Mouse (Mus musculus) gonadal fat pad, adult 2 months (tissue): Measurements from ENCODE around the gene AL607142.1. TPM values are rescaled to one million over a fixed set of nuclear protein-coding genes. Genes with fewer than 3 reads are reported as not detected.

Experiments
- DNase-seq: peaks from one replicate; pipeline ENCODE4 v3.0.0-alpha.2; 2012; ENCODE audit warnings: low read depth
- polyA plus RNA-seq: library from polyadenylated mRNA; depleted of rRNA; stranded (reverse); fragments of >200 nt; gene quantifications from 2 replicates; pipeline ENCODE4 v1.2.3, GENCODE M21; 2012; rRNA removed

AL607142.1 gene
- polyA plus RNA-seq, 1 experiment, result not detected

DNA sequence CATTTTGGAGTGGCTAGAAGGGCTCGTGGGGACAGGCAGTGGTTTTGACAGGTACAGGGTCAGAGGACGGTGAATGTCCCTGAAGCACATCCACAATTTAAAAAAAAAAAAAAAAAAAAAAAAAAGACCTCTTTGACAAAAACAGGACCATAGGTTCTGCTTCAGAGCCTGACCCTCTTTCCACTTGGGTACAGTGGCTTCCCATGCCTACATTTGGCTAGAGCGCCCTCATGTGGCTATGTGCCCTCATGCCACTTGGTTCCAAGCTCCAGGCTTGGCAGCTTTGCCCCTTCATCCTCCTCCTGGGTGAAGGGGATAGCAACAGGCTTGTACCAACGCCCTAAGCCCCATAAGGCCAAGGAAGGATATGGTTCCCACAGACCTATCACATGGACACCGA lies 39.8 kb downstream of the AL607142.1 start:
- DNase-seq, result no peak

DNA sequence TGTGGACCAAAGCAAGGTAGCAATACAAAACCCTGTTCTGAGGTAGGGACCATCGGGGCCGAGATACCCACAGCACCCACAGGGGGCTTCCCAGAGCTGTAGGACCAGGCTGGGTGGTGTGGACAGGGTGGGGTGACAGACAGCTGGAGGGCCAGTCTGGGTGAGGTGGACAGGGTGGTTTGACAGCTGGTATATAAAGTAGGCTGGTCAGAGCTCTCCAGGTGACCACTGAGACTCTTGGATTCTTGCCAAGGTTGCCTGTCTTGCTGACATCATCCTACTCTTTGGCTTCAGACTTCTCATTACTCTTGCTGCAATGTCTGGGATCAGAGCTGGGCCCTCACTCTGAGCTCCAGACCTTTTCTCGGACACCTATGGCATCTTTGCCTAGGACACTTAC lies 41.6 kb downstream of the AL607142.1 start:
- DNase-seq, result no peak

DNA sequence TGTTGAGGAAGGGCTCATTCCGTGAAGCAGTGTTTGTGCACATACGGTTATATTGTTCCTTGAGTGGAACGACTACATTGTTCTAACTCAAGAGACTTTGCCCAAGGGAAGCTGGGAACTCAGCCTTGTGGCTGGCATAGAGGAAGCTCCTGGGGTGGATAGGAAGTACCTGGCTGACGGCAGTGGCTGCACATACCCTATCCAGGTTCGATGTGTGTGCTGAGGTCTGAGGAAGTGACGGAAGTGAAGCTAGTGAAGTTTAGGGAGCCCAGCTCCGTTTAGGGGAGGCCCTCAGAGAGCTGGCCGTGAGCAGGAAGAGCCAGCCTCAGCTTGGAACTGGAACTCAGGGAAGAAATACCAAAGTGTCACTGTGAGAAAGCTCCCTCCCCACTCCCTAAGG lies 43.0 kb downstream of the AL607142.1 start:
- DNase-seq, result no peak

DNA sequence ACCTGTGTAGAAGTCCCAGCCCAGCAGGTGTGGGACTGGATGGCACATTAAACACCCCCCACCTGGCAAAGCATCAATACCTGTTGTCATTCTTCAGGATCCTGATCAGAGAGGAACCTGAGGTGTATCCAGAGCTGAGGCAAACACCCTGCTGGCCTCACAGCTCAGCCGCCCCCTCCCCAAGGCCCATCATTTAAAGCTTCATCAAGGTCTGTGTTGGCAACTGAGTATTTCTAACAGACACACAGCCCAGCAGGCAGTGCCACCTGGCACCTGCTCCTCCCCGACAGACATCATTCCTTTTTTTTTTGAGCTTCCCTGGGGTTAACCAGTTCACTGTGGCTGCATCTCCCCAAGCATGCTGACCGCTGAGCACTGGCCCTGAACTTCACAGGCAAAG lies 50.7 kb downstream of the AL607142.1 start:
- DNase-seq, result no peak

DNA sequence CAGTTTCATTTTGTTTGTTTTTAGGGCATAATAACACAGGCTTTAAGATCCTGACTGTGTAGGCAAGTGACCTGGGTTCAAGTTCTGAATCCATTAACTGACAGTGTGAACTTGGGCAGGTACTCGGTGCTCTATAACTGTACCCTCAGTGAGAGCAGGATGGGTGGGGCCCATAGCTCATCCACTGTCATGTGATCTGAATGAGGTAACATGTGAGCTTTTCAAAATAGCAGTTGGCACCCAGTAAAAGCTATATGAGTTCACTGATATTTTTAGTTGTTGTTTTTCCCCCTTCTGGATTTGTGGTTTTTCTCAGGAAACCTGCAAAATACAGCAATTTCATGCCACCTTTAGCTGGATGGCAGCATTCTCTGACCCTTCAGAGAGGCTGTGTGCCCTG lies 51.5 kb downstream of the AL607142.1 start:
- DNase-seq, result no peak

DNA sequence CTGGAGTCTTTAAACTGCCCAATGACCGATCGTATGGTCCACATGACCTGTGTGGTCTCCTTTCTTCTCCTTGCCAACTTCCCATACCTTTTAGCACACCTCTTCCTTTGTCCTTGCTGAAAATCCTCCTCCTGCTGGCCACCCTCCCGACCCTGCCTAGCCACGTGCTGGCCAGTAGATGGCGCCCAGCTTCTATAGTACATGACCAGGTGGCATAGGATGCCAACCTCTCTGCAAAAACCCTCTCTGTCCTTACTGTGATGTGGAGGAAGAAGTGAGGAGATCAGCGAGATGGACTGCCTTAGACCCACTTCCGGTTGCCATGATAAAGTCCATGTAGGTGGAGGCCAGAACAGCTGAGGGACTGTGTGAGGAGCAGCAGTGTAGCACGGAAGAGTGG lies 55.5 kb downstream of the AL607142.1 start:
- DNase-seq, result no peak

DNA sequence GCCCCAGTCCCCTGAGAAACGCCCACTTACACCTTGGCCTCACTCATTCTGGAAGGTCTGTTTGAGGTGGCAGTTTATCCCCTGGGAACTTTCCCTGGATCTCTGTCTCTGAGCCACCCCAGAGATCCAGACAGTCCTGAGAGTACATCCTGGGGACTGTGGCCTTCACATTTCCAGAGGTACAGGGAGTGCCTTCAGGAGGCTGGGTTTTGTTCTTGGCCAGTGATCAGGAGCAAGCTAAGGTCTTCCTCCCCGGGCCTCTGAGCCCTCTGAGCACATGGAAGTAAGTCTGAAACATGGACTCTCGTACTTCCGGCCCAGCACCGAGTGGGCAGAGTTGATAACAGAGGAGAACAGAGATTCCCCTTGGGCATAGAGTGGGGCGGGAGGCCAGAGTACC lies 59.9 kb downstream of the AL607142.1 start:
- DNase-seq, result no peak

DNA sequence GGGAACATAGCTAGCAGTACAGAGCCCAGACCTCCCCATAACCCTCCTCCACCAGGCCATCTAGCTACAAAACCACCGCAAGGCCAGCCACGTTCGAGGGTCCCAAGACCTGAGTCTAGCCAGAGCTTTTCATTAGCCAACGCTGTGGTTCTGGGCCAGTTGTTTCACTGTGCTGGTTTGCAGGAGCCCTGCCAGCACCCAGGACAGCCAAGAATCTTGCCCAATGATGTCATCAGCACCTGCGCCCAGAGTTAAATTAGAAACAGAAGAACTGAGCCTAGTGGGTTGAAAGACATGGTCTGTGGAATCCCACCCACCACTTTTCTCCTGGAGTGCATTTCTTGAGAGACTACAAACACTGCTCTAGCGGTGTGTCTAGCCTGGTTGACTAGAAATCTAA lies 61.3 kb downstream of the AL607142.1 start:
- DNase-seq, result no peak

DNA sequence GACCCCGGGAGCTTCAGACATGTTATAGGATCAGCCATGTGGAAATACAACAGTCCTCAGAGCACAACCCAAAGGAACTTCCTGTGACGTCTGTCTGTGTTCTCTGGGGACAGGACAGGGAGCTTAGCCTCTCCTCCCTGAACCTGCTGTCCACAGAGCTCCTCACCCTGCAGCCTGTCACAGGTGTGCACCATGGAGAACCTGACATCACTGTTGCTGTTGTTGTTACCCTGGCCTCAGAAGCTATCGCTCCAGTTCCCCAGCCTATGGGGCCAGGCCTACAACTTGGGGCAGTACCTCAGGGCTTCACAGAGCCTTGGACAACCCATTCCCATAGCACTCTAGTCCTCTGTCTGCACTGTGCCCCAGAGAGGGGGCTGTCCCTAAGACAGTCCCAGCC lies 62.5 kb downstream of the AL607142.1 start:
- DNase-seq, result no peak

DNA sequence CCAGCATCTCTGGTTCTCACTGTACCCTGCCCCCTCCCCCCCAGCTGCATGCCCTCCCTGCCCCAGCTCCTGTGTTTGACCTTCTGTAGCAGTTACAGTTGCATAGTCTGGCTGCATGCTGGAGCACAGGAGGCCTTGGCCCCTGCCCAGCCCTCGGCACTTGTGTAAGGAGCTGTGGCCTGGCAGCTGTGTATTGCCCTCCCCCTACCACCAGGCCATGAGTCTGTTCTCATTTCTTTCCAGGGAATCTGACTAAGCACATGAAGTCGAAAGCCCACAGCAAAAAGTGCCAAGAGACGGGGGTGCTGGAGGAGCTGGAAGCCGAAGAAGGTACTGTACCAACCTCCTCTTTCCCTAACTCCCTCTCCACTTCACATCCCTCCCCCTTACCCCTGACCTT lies 63.2 kb downstream of the AL607142.1 start:
- no peak for DNase-seq

DNA sequence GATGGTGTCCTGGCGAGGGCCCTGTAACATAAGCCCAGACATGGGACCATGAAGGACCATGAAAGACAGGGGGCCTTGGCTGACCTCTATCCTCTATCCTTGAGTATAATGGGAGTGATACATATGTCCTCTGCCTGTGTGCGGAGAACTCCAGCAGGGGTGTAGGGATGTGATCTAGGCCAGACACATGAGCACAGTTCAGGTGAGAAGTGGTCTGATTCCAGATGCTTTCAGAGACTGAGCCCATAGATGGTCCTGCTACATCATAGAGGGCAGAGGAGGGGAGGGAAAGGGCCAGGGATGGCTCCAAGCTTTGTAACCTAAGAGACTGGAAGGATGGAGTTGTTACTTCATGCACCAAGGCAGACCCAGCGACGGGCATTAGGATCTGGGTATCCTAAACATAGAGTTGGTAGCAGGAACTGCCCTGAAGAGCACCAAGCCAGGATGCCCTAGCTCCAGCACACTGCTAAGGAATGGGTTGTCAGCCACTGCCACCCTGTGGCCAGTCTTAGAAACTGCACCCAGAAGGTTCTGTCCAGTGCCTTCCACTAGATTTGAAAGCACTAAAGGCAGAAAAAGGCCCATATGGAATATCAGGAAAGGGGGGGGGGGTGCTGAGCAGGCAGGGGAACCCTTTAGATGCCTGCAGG lies 64.6 kb downstream of the AL607142.1 start:
- no peak for DNase-seq

DNA sequence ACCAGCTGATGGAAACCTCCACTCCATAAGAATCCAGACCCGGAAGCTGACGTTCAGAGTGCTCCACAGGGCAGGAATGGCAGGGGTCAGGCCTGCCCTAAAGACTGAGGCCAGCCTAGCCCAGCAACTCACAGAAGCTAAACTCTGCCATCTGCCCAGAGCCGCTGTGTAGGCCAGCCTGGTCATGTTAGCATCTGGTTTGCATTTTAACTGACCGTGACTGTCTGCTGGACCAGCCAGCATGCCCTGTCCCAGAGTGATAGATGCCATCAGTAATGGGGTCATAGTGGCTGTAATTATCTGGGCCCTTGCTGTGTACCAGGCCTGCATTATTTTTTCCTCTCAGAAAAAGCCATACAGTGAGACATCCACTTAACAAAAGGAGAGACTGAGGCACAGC lies 66.1 kb downstream of the AL607142.1 start:
- DNase-seq, result no peak

DNA sequence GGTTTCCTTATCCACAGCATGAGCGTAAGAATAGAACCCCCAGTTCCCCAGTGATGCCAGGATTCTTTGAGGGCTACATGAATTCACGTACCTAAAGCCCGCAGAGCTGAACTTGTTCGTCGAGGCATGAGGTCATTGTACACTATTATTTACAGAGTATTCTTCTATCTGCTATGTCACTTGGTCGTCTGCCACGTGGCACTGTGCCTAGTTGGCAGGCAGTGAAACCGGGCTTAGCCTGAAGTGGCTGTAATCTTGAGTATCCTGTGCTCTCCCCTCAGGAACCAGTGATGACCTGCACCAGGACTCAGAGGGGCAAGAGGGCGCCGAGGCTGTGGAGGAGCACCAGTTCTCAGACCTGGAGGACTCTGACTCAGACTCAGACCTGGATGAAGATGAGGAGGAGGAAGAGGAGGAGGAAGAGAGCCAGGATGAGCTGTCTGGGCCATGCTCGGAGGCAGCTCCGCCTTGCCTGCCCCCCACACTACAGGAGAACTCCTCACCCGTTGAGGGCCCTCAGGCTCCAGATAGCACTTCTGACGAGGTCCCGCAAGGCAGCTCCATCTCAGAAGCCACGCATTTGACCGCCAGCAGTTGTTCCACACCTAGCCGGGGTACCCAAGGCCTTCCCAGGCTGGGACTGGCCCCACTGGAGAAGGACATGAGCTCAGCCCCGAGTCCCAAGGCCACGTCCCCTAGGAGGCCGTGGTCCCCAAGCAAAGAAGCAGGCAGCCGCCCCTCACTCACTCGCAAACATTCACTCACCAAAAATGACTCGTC lies 66.8 kb downstream of the AL607142.1 start:
- DNase-seq, result no peak

DNA sequence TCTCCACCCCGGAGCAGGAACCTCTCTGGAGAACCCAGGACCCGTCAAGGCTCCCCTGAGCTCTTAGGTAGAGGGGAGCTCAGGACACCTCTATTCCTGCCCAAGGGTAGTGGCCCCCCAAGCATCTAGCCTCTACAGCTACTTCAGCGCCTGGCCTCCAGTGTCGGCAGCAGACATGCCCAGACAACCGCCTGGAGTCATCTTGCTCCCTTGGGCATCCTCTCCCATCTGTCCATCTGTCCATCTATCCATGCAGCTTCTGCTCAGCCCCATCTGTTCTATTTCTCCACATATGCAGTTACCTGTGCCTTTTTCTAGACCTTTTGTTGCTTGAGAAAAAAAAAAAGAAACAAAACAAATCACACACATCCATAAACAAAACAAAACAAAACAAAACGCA lies 69.4 kb downstream of the AL607142.1 start:
- DNase-seq, result no peak

DNA sequence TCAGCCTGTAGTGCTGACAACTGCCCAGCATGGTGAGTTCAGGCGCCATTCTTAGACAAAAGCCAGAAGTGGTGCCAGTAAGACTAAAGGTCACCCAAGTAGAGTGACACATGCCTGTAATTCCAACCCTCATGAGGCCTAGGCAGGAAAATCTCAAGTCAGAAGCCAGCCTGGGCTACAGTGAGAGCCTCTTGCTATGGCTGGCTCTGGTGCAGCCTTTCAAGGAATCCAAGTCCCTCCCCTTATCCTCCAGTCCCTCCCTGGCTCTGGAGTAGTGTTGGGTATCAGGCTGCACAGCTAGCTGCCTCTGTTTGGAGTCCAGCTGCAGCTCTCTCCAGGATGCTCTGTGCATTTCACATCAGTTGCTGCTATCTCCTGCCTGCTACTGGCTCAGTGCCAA lies 77.0 kb downstream of the AL607142.1 start:
- DNase-seq, result no peak

DNA sequence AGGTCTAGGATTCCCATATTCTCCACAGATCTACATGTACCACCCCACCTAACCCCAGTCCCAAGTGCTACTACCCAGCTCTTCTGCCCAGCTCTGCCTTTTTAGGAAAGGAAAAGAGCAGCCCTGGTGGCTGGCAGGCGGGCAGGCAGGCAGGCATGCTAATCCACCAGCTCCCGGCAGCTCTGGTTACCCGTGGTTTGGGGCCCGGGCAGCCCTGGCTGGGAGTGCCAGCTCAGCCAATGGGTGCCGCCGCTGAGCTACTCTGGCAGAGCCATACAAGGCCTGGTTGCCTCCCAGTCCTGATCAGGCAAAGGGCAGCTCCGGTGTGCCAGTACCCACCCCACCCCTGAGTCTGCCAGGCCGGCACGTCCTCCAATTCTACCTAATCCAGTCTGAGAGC lies 78.1 kb downstream of the AL607142.1 start:
- no peak for DNase-seq

Other genes starting within 250 kb of the AL607142.1 start
- 0.24 TPM in 2 replicates for gene Edn2, start 96.2 kb downstream of the AL607142.1 start, polyA plus RNA-seq
- gene Foxo6, start 222.4 kb downstream of the AL607142.1 start, polyA plus RNA-seq, result 0.63 and 1.6 TPM in 2 replicates